Mouse (Mus musculus): Measurements from ENCODE around the gene Gm8246. TPM values are rescaled to one million over a fixed set of nuclear protein-coding genes. Genes with fewer than 3 reads are reported as not detected.
"Not testable (repeated sequence)": the region's sequence is repeated elsewhere in the genome, so short reads cannot be mapped to it uniquely, and the experiment has no call there.

Gm8246 gene
- total RNA-seq (2021): not detected
- long read RNA-seq, experiment 1: 0 reads
- long read RNA-seq, experiment 2: 0 reads

- DNase-seq: not testable (repeated sequence)
Observed at GRCm38 (mm10) chr14:5477730-5478129, at the start of gene Gm8246. Gene Gm8246 (minus strand): TSS chr14:5477830.

GRCm38 (mm10) chr14:5501374-5501773 lies 23.7 kb upstream of the Gm8246 start, which contains the start of gene Gm3488:
Gene Gm3488 (plus strand): TSS chr14:5501674.
- DNase-seq: not testable (repeated sequence)

- not testable (repeated sequence) for DNase-seq
Observed at GRCm38 (mm10) chr14:5483907-5484306, 6.3 kb upstream of the Gm8246 start, which contains the start of gene Gm3187. Gene Gm3187 (plus strand): TSS chr14:5484207.

GRCm38 (mm10) chr14:5460469-5460868 lies 17.2 kb downstream of the Gm8246 start:
- not testable (repeated sequence) for DNase-seq

- not testable (repeated sequence) for DNase-seq
Observed at GRCm38 (mm10) chr14:5455367-5455766, 22.3 kb downstream of the Gm8246 start, which contains the start of gene Gm3194. Gene Gm3194 (minus strand): TSS chr14:5455467.

Other genes with a start within 250 kb of the Gm8246 start
- gene Gm3526, start 217.2 kb downstream of the Gm8246 start, total RNA-seq (2021): not detected
- under 1 TPM in 1 of 2 experiments, not detected in 1; 0.14 TPM for gene Gm3542, start 142.9 kb downstream of the Gm8246 start, total RNA-seq (2021)
- under 1 TPM in 1 of 2 experiments, not detected in 1; 0.32 TPM for gene Gm3500, start 88.8 kb downstream of the Gm8246 start, total RNA-seq (2021)
- gene Gm3194, start 22.4 kb downstream of the Gm8246 start, total RNA-seq (2021): 1 to 10 TPM; 1.9 to 2.4 TPM
- gene Gm3187, start 6.4 kb upstream of the Gm8246 start, total RNA-seq (2021): not detected
- 1 to 10 TPM; 2.7 to 3.1 TPM for gene Gm3488, start 23.8 kb upstream of the Gm8246 start, total RNA-seq (2021)
- not detected for gene Gm3532, start 60.7 kb upstream of the Gm8246 start, total RNA-seq (2021)
- gene Gm8265, start 155.2 kb upstream of the Gm8246 start, total RNA-seq (2021): not detected
- under 1 TPM in 1 of 2 experiments, not detected in 1; 0.14 TPM for gene Gm9603, start 209.6 kb upstream of the Gm8246 start, total RNA-seq (2021)

All from gastrocnemius, postnatal 10 days (tissue).